Mouse (Mus musculus): ENCODE data around the gene Gdf10.

Gene Gdf10

GRCm38 (mm10) chr14:33923168-33924070 lies at the start of gene Gdf10:
Gdf10 (plus strand) TSS chr14:33923587.
- DNase-seq (ENCODE audit: low read depth) = no peak

- DNase-seq (ENCODE audit: low read depth) = no peak
Measured at GRCm38 (mm10) chr14:33878826-33879225, 44.6 kb upstream of the Gdf10 start.

- DNase-seq (ENCODE audit: low read depth) = no peak
Measured at GRCm38 (mm10) chr14:33880236-33880635, 43.2 kb upstream of the Gdf10 start.

DNA sequence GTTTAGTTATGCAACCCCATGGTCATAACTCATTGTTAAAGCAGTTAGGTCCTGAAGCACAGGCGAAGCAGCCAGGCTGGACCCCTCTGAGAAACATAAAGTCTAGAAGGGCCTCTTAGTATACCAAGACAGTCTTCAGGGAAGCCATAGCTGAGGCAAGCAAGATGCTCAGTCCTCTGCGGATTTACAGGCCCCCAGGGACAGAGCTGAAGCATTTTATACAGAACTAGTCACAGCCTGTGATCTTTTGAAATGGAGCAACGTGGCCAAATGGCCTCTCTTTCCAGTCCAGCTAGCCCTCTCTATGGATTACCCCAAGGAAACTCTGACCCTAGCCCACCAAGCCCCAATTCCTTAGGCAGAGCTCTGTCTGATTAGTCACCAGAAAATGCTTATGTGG lies 41.9 kb upstream of the Gdf10 start:
- no peak for DNase-seq (ENCODE audit: low read depth)

- no peak for DNase-seq (ENCODE audit: low read depth)
Measured at GRCm38 (mm10) chr14:33883046-33883445, 40.3 kb upstream of the Gdf10 start.

DNA sequence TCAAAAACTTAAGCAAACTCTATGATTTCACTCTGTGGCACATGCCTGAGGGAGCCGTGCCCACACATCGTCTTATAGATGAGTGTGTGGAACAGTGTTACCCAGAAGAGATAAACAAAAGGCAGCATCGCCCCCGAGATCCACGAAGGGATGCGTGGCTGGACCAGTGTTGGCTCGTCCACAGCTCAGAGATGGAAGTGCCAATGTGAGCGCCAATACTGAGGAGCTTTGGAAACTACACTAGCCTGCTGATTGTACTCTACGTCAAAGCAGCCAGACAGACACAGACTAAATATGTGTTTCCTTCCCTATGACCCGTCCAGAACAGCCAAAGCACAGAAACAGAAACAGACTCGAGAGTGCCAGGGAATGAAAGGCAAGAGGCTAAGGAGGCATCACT lies 37.9 kb upstream of the Gdf10 start:
- no peak for DNase-seq (ENCODE audit: low read depth)

GRCm38 (mm10) chr14:33888387-33889035 lies 34.9 kb upstream of the Gdf10 start:
- no peak for DNase-seq (ENCODE audit: low read depth)

GRCm38 (mm10) chr14:33889971-33890370 lies 33.4 kb upstream of the Gdf10 start:
- DNase-seq (ENCODE audit: low read depth) = no peak

DNA sequence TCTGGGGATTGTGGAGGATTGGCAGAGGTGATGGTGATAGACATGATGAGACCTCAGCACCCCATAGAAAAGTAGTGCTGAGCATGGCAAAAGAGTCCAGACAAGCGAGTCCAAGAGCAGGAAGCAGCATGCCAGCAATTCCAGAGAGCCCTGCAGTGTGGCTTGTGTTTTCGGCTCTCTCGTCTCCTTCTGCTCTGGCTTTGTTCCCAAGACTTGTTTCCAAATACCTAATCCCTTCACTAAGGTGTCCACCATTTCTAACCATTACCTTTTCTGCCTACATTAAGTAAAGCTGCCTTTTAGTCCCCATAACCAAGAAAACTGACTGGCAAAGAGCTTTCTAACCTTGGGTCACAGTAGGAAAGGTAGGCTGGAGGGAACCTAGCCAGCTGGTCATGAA lies 31.9 kb upstream of the Gdf10 start:
- no peak for DNase-seq (ENCODE audit: low read depth)

DNA sequence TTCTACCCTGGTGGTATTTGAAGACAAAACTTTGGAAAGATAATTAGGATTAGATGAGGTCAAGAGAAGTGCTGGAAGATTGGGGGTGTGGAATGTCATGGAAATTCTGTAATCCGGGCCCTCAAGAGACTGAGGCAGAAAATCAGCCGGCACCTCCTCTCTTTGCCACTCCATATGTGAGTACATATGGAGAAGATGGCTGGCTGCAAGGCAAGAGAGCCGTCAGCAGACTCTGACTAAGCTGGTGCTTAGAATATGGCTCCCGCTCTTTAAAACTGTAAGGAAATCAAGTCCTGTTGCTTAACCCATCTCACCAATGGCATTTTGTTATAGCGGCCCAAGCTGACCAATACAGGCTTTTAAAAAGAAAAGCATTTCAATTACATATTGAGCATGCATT lies 27.6 kb upstream of the Gdf10 start:
- DNase-seq (ENCODE audit: low read depth) = no peak

- peak; percentile 5 for DNase-seq (ENCODE audit: low read depth)
Measured at GRCm38 (mm10) chr14:33896628-33897300, 26.6 kb upstream of the Gdf10 start.

GRCm38 (mm10) chr14:33902783-33903182 lies 20.6 kb upstream of the Gdf10 start:
- DNase-seq (ENCODE audit: low read depth) = no peak

DNA sequence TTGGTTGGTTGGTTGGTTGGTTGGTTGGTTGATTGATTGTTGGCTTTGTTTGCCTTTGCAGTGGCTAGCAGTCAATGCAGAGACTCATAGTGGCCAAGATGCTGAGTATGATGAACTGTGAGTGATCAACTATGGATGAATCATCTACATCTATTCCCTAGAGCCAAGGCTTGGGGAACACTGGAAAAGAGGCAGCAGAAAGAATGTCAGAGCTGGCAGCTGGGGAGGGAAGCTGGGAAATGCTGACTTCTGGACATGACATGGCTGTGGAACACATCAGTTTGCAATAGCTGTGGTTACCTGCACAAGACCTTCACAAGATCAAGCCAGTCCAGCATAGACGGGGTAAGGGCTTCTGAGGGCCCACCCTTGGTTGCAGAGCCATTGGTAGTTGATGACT lies 20.2 kb upstream of the Gdf10 start:
- DNase-seq (ENCODE audit: low read depth) = no peak

DNA sequence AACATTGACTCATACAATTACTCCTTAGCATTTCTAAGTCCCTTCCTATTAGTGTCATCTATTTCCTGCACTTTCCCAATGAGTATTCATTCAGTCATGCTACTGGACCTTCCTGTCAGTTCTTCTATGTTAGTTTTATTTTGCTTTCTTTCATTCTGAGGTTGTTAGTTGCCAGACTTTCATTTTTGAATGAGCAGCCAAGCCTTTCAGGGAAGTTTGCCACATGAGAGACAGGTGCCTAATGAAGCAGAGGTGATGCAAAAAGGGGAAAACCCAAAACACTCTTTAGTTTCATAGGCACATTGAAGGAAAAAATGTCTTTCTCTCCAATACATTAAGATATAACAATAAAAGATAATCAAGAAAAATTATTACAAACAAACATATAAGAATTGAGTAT lies 18.5 kb upstream of the Gdf10 start:
- no peak for DNase-seq (ENCODE audit: low read depth)

DNA sequence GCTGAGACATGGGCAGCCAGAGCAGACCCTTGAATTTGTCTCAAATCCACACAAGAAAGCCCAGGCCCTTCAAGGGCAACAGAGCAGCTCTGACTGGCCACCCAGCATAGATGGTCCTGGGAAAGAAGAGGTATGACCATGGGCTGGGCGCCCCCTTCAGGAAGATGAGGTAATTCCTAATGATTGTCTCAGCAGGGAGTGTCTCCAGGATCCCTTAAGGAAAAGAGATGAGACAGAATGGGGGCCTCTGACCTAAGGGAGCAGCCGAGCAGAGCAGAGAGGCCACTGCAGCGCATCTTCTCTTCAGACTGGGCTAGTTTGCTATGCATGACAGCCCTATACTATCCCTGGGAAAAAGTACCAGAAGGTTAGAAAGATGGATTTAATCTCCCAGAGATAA lies 9.7 kb upstream of the Gdf10 start:
- DNase-seq (ENCODE audit: low read depth) = peak; percentile 14

DNA sequence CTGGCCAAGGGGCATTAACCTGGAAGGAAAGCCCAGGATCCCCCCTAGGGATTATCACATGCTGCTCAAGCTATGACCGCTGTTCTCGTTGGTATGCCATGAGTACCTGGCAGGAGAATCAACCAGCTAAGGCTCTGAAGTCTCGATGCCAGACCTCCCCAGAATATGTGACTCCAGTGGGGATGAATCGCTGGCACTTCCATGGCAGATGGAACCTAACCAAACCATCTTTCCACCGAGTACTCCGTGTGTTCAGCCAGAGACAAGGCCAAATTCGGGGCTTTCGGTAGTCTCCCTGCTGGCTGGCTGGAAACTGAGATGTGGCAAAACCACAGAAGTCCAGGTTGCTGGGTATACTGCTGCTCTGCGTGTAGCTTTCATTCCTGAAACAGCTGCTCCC lies 9.2 kb upstream of the Gdf10 start:
- no peak for DNase-seq (ENCODE audit: low read depth)

- DNase-seq (ENCODE audit: low read depth) = no peak
Measured at GRCm38 (mm10) chr14:33920727-33921559, 2.4 kb upstream of the Gdf10 start.

- DNase-seq (ENCODE audit: low read depth) = no peak
Measured at GRCm38 (mm10) chr14:33922771-33923167, 618 bp upstream of the Gdf10 start.

GRCm38 (mm10) chr14:33931853-33932252 lies 8.5 kb downstream of the Gdf10 start:
- DNase-seq (ENCODE audit: low read depth) = no peak

DNA sequence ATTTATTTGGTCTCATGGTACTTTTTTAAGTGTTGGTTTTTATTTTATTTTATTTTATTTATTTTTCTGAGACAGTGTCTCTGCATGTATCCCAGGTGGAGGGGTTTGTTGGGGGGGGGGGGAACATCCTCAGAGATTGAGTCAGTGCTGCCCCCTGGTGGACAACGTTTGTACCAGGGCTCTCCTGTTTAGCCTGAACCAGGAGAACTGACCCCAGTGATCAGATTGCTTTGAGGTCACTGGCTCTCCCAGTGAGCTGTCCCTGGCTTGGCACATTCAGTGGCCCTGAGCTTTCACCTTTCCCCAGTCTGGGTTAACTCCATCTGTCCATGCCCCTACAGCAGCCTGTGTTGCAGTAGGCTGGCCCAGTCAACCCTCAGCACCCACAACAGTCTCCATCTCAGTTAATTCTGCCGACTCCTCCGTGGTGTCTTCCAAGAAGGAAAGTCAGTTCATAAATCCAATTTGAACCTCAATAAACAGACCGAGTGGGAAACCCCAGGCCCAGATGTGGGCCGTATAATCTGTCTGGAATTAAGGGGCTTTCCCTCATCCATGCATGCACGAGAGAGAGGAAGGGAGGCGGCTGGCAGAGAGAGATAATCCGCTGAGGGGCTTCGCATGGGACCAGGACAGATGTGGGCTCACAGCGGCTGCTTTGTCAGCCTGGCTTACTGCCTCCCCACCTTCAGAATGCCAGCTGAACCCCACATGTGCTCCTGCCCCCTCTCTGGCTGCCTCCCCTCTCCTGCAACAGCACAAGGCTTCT lies 9.7 kb downstream of the Gdf10 start:
- DNase-seq (ENCODE audit: low read depth) = peak; percentile 48

GRCm38 (mm10) chr14:33933778-33934317 lies 10.5 kb downstream of the Gdf10 start:
- peak; percentile 41 for DNase-seq (ENCODE audit: low read depth)

Data from NIH3T3 (cell line).